Mouse (Mus musculus) heart, postnatal 25 days (tissue): ENCODE measurements around the gene Tmem151a. TPM values are rescaled to one million over a fixed set of nuclear protein-coding genes. Genes with fewer than 3 reads are reported as not detected.

Experiments used
- total RNA-seq, 2 experiments: library from RNA; stranded (reverse); gene quantifications; 2 replicates each; pipeline ENCODE4 v1.2.3; 2021

Gene Tmem151a
- total RNA-seq, 2 experiments from 2014 or later = 4.0 to 4.8 TPM

Other genes starting within 250 kb of the Tmem151a start
- gene Ccs, start 246.2 kb downstream of the Tmem151a start, total RNA-seq = 10 to 100 TPM; 26.2 to 26.6 TPM
- gene Ccdc87, start 246.2 kb downstream of the Tmem151a start, total RNA-seq = not detected
- gene Ctsf, start 230.4 kb downstream of the Tmem151a start, total RNA-seq = 10 to 100 TPM; 77.9 to 82.6 TPM
- under 1 TPM; 0.42 to 0.53 TPM for gene Actn3, start 207.6 kb downstream of the Tmem151a start, total RNA-seq
- gene Zdhhc24, start 206.9 kb downstream of the Tmem151a start, total RNA-seq = 1 to 10 TPM; 2.6 to 4.0 TPM
- gene Bbs1, start 178.9 kb downstream of the Tmem151a start, total RNA-seq = 1 to 10 TPM; 4.0 to 4.1 TPM
- 10 to 100 TPM; 17.5 to 19.6 TPM for gene Dpp3, start 157.2 kb downstream of the Tmem151a start, total RNA-seq
- 1 to 10 TPM; 1.0 to 1.3 TPM for gene Peli3, start 142.4 kb downstream of the Tmem151a start, total RNA-seq
- gene Mrpl11, start 123.4 kb downstream of the Tmem151a start, total RNA-seq = 10 to 100 TPM; 70.9 to 73.2 TPM
- gene Npas4, start 95.2 kb downstream of the Tmem151a start, total RNA-seq = under 1 TPM in 1 of 2 experiments, not detected in 1; 0.06 TPM
- gene Slc29a2, start 61.7 kb downstream of the Tmem151a start, total RNA-seq = 10 to 100 TPM; 12.2 to 13.3 TPM
- gene B4gat1, start 46.7 kb downstream of the Tmem151a start, total RNA-seq = 10 to 100 TPM; 47.0 to 47.3 TPM
- 1 to 10 TPM; 2.2 TPM for gene AC124502.3, start 46.6 kb downstream of the Tmem151a start, total RNA-seq
- gene Brms1, start 44.2 kb downstream of the Tmem151a start, total RNA-seq = 10 to 100 TPM; 11.4 to 12.3 TPM
- 1 to 10 TPM; 1.6 to 3.4 TPM for gene Rin1, start 35.0 kb downstream of the Tmem151a start, total RNA-seq
- gene Cd248, start 17.5 kb downstream of the Tmem151a start, total RNA-seq = 10 to 100 TPM; 15.3 to 16.1 TPM
- gene Yif1a, start 3.0 kb upstream of the Tmem151a start, total RNA-seq = 10 to 100 TPM; 91.5 to 92.6 TPM
- gene Cnih2, start 13.0 kb upstream of the Tmem151a start, total RNA-seq = under 1 TPM in 1 of 2 experiments, not detected in 1; 0.18 TPM
- gene Rab1b, start 21.5 kb upstream of the Tmem151a start, total RNA-seq = 100 to 1,000 TPM; 178 to 189 TPM
- gene Klc2, start 33.0 kb upstream of the Tmem151a start, total RNA-seq = 10 to 100 TPM; 47.1 to 53.0 TPM
- gene Pacs1, start 187.6 kb upstream of the Tmem151a start, total RNA-seq = 10 to 100 TPM; 21.1 TPM
- 100 to 1,000 TPM; 110 to 115 TPM for gene Sf3b2, start 209.9 kb upstream of the Tmem151a start, total RNA-seq
- 10 to 100 TPM; 24.5 to 25.7 TPM for gene Gal3st3, start 212.8 kb upstream of the Tmem151a start, total RNA-seq